Mouse (Mus musculus) CH12.LX (cell line): ENCODE data around the gene Srprb. TPM values are rescaled to one million over a fixed set of nuclear protein-coding genes. Genes with fewer than 3 reads are reported as not detected.

Experiments
- DNase-seq: peaks from one replicate; pipeline ENCODE4 v3.0.0-alpha.2; 2013; ENCODE audit errors: extremely low read depth
- H3K27ac ChIP-seq: 2 replicates; pipeline ENCODE4 v1.5.1; 2012; ENCODE audit warnings: low read depth, mild to moderate bottlenecking, control low read depth, moderate library complexity; ENCODE audit not compliant: insufficient read depth
- H3K27me3 ChIP-seq: replicated peaks from 2 replicates; pipeline ENCODE3; 2012; ENCODE audit warnings: inconsistent platforms
- H3K36me3 ChIP-seq, 2 experiments: replicated peaks in 1 of 2; 2 replicates each; pipeline versions ENCODE3 to v1.6.1; 2012; ENCODE audit warnings: inconsistent platforms in 1 of 2, low read length in 1 of 2, mild to moderate bottlenecking in 1 of 2, mixed read lengths in 1 of 2, moderate library complexity in 1 of 2; ENCODE audit not compliant: control insufficient read depth in 1 of 2, insufficient read depth in 1 of 2
- H3K4me1 ChIP-seq, 2 experiments: 2 replicates each; pipeline ENCODE4 v1.6.1; 2012; ENCODE audit warnings: inconsistent platforms in 1 of 2, moderate library complexity in 1 of 2; ENCODE audit not compliant: insufficient read depth in 2 of 2, control insufficient read depth in 1 of 2
- H3K4me2 ChIP-seq: 2 replicates; pipeline ENCODE4 v1.6.1; 2012; ENCODE audit warnings: low read depth, mild to moderate bottlenecking, control low read depth; ENCODE audit not compliant: poor library complexity, insufficient read depth, severe bottlenecking
- H3K4me3 ChIP-seq, 3 experiments: fragments of 150-350 bp in 1 of 3; sonication (generic) in 1 of 3; replicated peaks in 1 of 3; 2 replicates each; pipeline versions ENCODE3 to v1.5.1; 2011 to 2012; ENCODE audit warnings: low read depth in 2 of 3, low read length in 2 of 3, mild to moderate bottlenecking in 2 of 3, moderate library complexity in 2 of 3, control low read depth in 1 of 3, improper control_type of control experiment in 1 of 3, inconsistent platforms in 1 of 3, mixed read lengths in 1 of 3; ENCODE audit not compliant: poor library complexity in 1 of 3
- H3K79me2 ChIP-seq: replicated peaks from 2 replicates; pipeline ENCODE4 v1.6.1; 2012; ENCODE audit warnings: mild to moderate bottlenecking, moderate library complexity; ENCODE audit not compliant: control insufficient read depth, poor library complexity, insufficient read depth, severe bottlenecking; ENCODE audit errors: extremely low read depth
- H3K9ac ChIP-seq: 2 replicates; pipeline ENCODE4 v1.6.1; 2012; ENCODE audit warnings: low read depth, mild to moderate bottlenecking, control low read depth, moderate library complexity; ENCODE audit not compliant: insufficient read depth
- H3K9me3 ChIP-seq: replicated peaks from 2 replicates; pipeline ENCODE3; 2012; ENCODE audit warnings: low read length, inconsistent platforms, mixed read lengths
- CHD1 ChIP-seq: IDR thresholded peaks from 2 replicates; pipeline ENCODE4 v1.6.1; 2012; ENCODE audit warnings: low read depth, low read length, improper control_type of control experiment, inconsistent platforms
- CTCF ChIP-seq, 2 experiments: IDR thresholded peaks in 1 of 2; conservative IDR thresholded peaks in 1 of 2; 2 replicates each; pipeline ENCODE4 v1.5.1; 2011 to 2012; ENCODE audit warnings: low read depth in 2 of 2, low read length in 2 of 2, improper control_type of control experiment in 1 of 2, inconsistent platforms in 1 of 2, mild to moderate bottlenecking in 1 of 2, moderate library complexity in 1 of 2
- ELF1 ChIP-seq: IDR thresholded peaks from 2 replicates; pipeline ENCODE4 v1.6.1; 2014; ENCODE audit warnings: low read depth, mild to moderate bottlenecking, inconsistent platforms, low read length, improper control_type of control experiment
- IRF4 ChIP-seq: IDR thresholded peaks from 2 replicates; pipeline ENCODE4 v1.6.1; 2014; ENCODE audit warnings: low read depth, mild to moderate bottlenecking, inconsistent platforms, low read length, improper control_type of control experiment
- MAFK ChIP-seq: IDR thresholded peaks from 2 replicates; pipeline ENCODE4 v1.6.1; 2011; ENCODE audit warnings: low read length, improper control_type of control experiment; ENCODE audit not compliant: insufficient replicate concordance
- MYC ChIP-seq: IDR thresholded peaks from 2 replicates; pipeline ENCODE4 v1.6.1; 2011; ENCODE audit warnings: low read depth, mild to moderate bottlenecking, improper control_type of control experiment, low read length
- NELFE ChIP-seq: IDR thresholded peaks from 2 replicates; pipeline ENCODE4 v1.6.1; 2011; ENCODE audit warnings: low read depth, low read length, improper control_type of control experiment
- NRF1 ChIP-seq: IDR thresholded peaks from 2 replicates; pipeline ENCODE4 v1.6.1; 2014; ENCODE audit warnings: low read depth, mild to moderate bottlenecking, inconsistent platforms, low read length, improper control_type of control experiment, moderate library complexity
- PAX5 ChIP-seq: IDR thresholded peaks from 2 replicates; pipeline ENCODE4 v1.6.1; 2012; ENCODE audit warnings: low read length, inconsistent platforms, mixed read lengths
- POLR2AphosphoS2 ChIP-seq: IDR thresholded peaks from 2 replicates; pipeline ENCODE4 v1.6.1; 2011; ENCODE audit warnings: low read depth, low read length, improper control_type of control experiment
- RAD21 ChIP-seq: IDR thresholded peaks from 2 replicates; pipeline ENCODE4 v1.6.1; 2011; ENCODE audit warnings: low read depth, mild to moderate bottlenecking, low read length, improper control_type of control experiment, moderate library complexity
- TCF12 ChIP-seq: IDR thresholded peaks from 2 replicates; pipeline ENCODE4 v1.6.1; 2014; ENCODE audit warnings: low read depth, mild to moderate bottlenecking, inconsistent platforms, low read length, improper control_type of control experiment
- UBTF ChIP-seq: IDR thresholded peaks from 2 replicates; pipeline ENCODE4 v1.6.1; 2012; ENCODE audit warnings: low read depth, mild to moderate bottlenecking, inconsistent platforms, low read length, improper control_type of control experiment, moderate library complexity
- USF2 ChIP-seq: conservative IDR thresholded peaks from 2 replicates; pipeline ENCODE4 v1.6.1; 2011; ENCODE audit warnings: low read depth, low read length, improper control_type of control experiment
- ZKSCAN1 ChIP-seq: IDR thresholded peaks from 2 replicates; pipeline ENCODE4 v1.6.1; 2012; ENCODE audit warnings: low read depth, inconsistent platforms, low read length, improper control_type of control experiment, borderline replicate concordance
- ZMIZ1 ChIP-seq: IDR thresholded peaks from 2 replicates; pipeline ENCODE4 v1.6.1; 2012; ENCODE audit warnings: low read depth, mild to moderate bottlenecking, inconsistent platforms, low read length, improper control_type of control experiment
- dilution Hi-C: fragments of 300-500 bp; cut with MboI; formaldehyde crosslinking; loops from 2 replicates; pipeline ENCODE4 v1.14.3; 2020; ENCODE audit warnings: low sequenced_read_pairs; ENCODE audit not compliant: extremely low pct_unique_long_range_greater_than_20kb, extremely low pct_ligation_motif_present
- in situ Hi-C: fragments of 300-500 bp; cut with MboI; formaldehyde crosslinking; loops from 3 replicates; pipeline ENCODE4 v1.14.3; 2019; ENCODE audit warnings: low sequenced_read_pairs, low pct_ligation_motif_present, low pct_unique_long_range_greater_than_20kb, mixed read lengths
- polyA plus RNA-seq: library from polyadenylated mRNA; unstranded; fragments of >175 nt; gene quantifications from 2 replicates; pipeline ENCODE4 v1.2.1, GENCODE M21; 2012; ENCODE audit warnings: low read depth; ENCODE audit not compliant: insufficient read length
- total RNA-seq, 2 experiments: library from RNA; depleted of rRNA; stranded (reverse); fragments of 300-350 nt in 1 of 2; fragments of >200 nt in 1 of 2; gene quantifications; 2 replicates each; pipeline ENCODE4 v1.2.3; 2012 to 2014

Srprb gene
- total and polyA plus RNA-seq, 3 experiments = 39.5 to 67.2 (median 59.7) TPM

DNA sequence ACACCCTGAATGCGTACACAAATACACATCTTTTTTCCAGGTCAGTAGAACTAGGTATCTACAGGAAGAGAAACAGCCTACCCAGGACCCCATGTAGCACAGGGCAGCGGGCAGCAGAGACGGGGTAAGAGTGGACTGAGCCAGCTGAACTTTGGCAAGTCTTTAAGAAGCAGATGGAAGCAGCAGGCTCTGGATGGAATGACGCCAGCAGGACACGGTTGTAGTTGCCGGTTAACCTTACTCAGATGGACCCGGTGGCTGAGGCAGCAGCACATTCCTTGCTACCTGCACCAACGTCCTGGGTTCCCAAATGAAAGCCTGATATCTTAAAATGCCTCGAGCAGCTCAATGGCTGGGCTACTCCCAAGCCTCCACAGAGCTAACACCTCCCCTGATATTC is 15.2 kb downstream of the Srprb start:
- Histone ChIP-seq H3K79me2 (no peaks in the 10 kb centered on the region), H3K36me3 (peaks cover 28 to 43% of the 10 kb centered on the region in 2 experiments), H3K4me2 (no peak overlapping the region), H3K9ac (no peak overlapping the region), H3K27ac (no peak overlapping the region), H3K9me3 (no peaks in the 10 kb centered on the region), H3K27me3 (no peaks in the 10 kb centered on the region), H3K4me3 (no peak overlapping the region)
- DNase-seq = no peak
- in situ Hi-C loops = no loop called here
- dilution Hi-C loops = no loop called here
- TF ChIP-seq TCF12 (no peak), ELF1 (no peak), MAFK (no peak), PAX5 (no peak), NELFE (no peak), ZMIZ1 (no peak), UBTF (no peak), ZKSCAN1 (no peak), MYC (no peak), POLR2AphosphoS2 (no peak), USF2 (no peak), CHD1 (no peak), RAD21 (no peak)
- TF ChIP-seq, all 38 proteins: peak for 0
- 0 out of 4 replicates have a peak, but pooled peaks cover 2 to 3% of the 10 kb centered on the region in 2 experiments for H3K4me1 ChIP-seq

DNA sequence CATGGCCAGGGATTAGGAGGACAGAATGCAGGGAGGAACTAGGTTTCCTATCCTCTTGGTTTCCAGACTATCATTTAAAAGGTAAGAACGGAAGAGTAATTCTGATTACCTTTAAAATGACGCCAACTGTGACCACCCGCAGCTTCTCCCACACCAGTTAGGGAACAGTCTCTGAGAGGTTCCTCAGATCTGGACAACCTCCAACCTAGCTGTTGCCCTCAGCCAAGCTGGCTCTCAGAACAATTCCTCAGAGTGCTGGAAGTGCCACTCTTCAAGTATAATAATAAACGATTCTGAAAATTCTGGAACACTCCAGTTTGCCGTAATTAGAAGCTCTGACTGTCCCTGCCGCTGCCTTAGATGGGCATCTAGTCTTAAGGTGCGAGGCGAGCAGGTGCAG is 16.0 kb downstream of the Srprb start:
- H3K27me3 ChIP-seq = no peaks in the 10 kb centered on the region
- 0 out of 4 replicates have a peak, but pooled peaks cover 2 to 3% of the 10 kb centered on the region in 2 experiments for H3K4me1 ChIP-seq
- no peak overlapping the region for H3K4me3 ChIP-seq
- in situ Hi-C loops = no loop called here
- no peaks in the 10 kb centered on the region for H3K79me2 ChIP-seq
- H3K4me2 ChIP-seq = no peak overlapping the region
- dilution Hi-C loops = no loop called here
- H3K36me3 ChIP-seq = peaks cover 28 to 35% of the 10 kb centered on the region in 2 experiments
- no peaks in the 10 kb centered on the region for H3K9me3 ChIP-seq
- TF ChIP-seq NRF1 (no peak), CTCF (conservative IDR thresholded peaks at IDR 0.05 in 1 of 2, IDR thresholded peaks at IDR 0.05 in 1 of 2; ENCODE audit: low read depth in 2 of 2, low read length in 2 of 2) (no peak), POLR2AphosphoS2 (no peak)
- TF ChIP-seq, all 38 proteins: peak for 0
- H3K9ac ChIP-seq = no peak overlapping the region
- H3K27ac ChIP-seq = no peak overlapping the region
- DNase-seq = no peak

DNA sequence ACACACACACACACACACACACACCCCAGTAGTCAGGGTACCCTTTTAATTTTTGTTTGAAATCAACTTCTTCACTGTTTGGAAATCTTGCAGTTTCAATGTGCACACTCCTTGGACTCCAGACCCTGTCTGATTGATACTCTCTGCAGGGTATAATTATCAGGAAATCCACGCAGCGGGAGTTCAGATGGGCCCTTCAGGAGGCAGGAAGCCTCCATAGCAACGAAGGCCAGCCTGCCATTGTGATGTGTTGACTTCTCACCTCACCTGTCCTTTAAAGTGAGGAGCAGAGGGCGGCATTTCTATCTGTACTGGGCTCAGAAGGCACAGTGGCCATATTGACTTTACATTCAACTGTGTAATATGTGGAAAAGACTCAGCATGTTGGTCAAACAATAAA is 17.1 kb downstream of the Srprb start:
- no peak overlapping the region for H3K4me3 ChIP-seq
- dilution Hi-C loops (no loop called here), in situ Hi-C loops (no loop called here)
- DNase-seq = no peak
- H3K36me3 ChIP-seq = peaks cover 17 to 24% of the 10 kb centered on the region in 2 experiments
- no peak overlapping the region for H3K4me2 ChIP-seq
- H3K9ac ChIP-seq = no peak overlapping the region
- no peaks in the 10 kb centered on the region for H3K27me3 ChIP-seq
- no peak for TF ChIP-seq IRF4
- no peaks in the 10 kb centered on the region for H3K9me3 ChIP-seq
- H3K27ac ChIP-seq = no peak overlapping the region
- H3K4me1 ChIP-seq = 0 out of 4 replicates have a peak, but pooled peaks cover 2 to 3% of the 10 kb centered on the region in 2 experiments
- no peaks in the 10 kb centered on the region for H3K79me2 ChIP-seq
